Mouse (Mus musculus) MEL (cell line): ENCODE results near the gene Serpina1b.
"Not testable (repeated sequence)": the region's sequence is repeated elsewhere in the genome, so short reads cannot be mapped to it uniquely, and the experiment has no call there.

Experiments used
- CHD2 ChIP-seq: IDR thresholded peaks from 2 replicates; pipeline ENCODE4 v1.6.1; 2011; ENCODE audit warnings: low read length, improper control_type of control experiment
- E2F4 ChIP-seq: IDR thresholded peaks from 2 replicates; pipeline ENCODE4 v1.6.1; 2011; ENCODE audit warnings: low read depth, low read length, improper control_type of control experiment, borderline replicate concordance
- GATA1 ChIP-seq: IDR thresholded peaks from 2 replicates; pipeline ENCODE4 v1.6.1; 2011; ENCODE audit warnings: low read depth, low read length, improper control_type of control experiment
- MAX ChIP-seq: IDR thresholded peaks from 2 replicates; pipeline ENCODE4 v1.6.1; 2011; ENCODE audit warnings: low read length, improper control_type of control experiment
- MYB ChIP-seq: IDR thresholded peaks from 2 replicates; pipeline ENCODE4 v1.6.1; 2011; ENCODE audit warnings: mild to moderate bottlenecking, low read depth, low read length, improper control_type of control experiment
- POLR2A ChIP-seq, 2 experiments: IDR thresholded peaks; 2 replicates each; pipeline ENCODE4 v1.6.1; 2011 to 2012; ENCODE audit warnings: low read length in 2 of 2, mild to moderate bottlenecking in 2 of 2, control low read depth in 1 of 2, improper control_type of control experiment in 1 of 2, low read depth in 1 of 2, moderate library complexity in 1 of 2; ENCODE audit not compliant: control insufficient read depth in 1 of 2, insufficient read depth in 1 of 2, poor library complexity in 1 of 2
- TBP ChIP-seq: IDR thresholded peaks from 2 replicates; pipeline ENCODE4 v1.8.0; 2011; ENCODE audit warnings: low read depth, low read length, improper control_type of control experiment
- TCF12 ChIP-seq: IDR thresholded peaks from 2 replicates; pipeline ENCODE4 v1.6.1; 2014; ENCODE audit warnings: low read depth, mild to moderate bottlenecking, inconsistent platforms, low read length, improper control_type of control experiment, moderate library complexity
- ZNF384 ChIP-seq: IDR thresholded peaks from 2 replicates; pipeline ENCODE4 v1.6.1; 2012; ENCODE audit warnings: low read depth, mild to moderate bottlenecking, inconsistent platforms, low read length, improper control_type of control experiment

GRCm38 (mm10) chr12:103853032-103853431 lies 22.9 kb upstream of the Serpina1b start:
- TF ChIP-seq ZNF384; E2F4; MYB; MAX; TBP; GATA1; TCF12; POLR2A (IDR thresholded peaks at IDR 0.05; ENCODE audit: control insufficient read depth in 1 of 2, insufficient read depth in 1 of 2, low read depth in 1 of 2, low read length in 2 of 2, poor library complexity in 1 of 2); CHD2: not testable (repeated sequence)
